Mouse (Mus musculus) cortical plate, adult 2 months (tissue): Measurements from ENCODE around the gene Ino80d. TPM values are rescaled to one million over a fixed set of nuclear protein-coding genes. Genes with fewer than 3 reads are reported as not detected.
A peak's percentile ranks its signal among the peaks of the same experiment; 100 is the strongest.

ENCODE experiments used
- H3K27ac ChIP-seq: fragments of 200-500 bp; 2 replicates; pipeline ENCODE4 v1.5.1; 2012; ENCODE audit warnings: low read length, control low read depth, inconsistent platforms; ENCODE audit not compliant: insufficient read depth
- H3K4me1 ChIP-seq: fragments of 200-500 bp; 2 replicates; pipeline ENCODE4 v1.6.1; 2011; ENCODE audit warnings: low read length; ENCODE audit not compliant: control insufficient read depth, insufficient read depth
- H3K4me3 ChIP-seq: fragments of 200-500 bp; 2 replicates; pipeline ENCODE4 v1.5.1; 2011; ENCODE audit warnings: mild to moderate bottlenecking, low read length, control low read depth; ENCODE audit not compliant: insufficient read depth
- CTCF ChIP-seq: fragments of 200-500 bp; IDR thresholded peaks from 2 replicates; pipeline ENCODE4 v1.5.1; 2011; ENCODE audit warnings: mild to moderate bottlenecking, control low read depth, low read length; ENCODE audit not compliant: insufficient read depth; ENCODE audit errors: extremely low read depth
- POLR2A ChIP-seq: fragments of 200-500 bp; IDR thresholded peaks from 2 replicates; pipeline ENCODE4 v1.6.1; 2011; ENCODE audit warnings: mild to moderate bottlenecking, low read length, control low read depth; ENCODE audit not compliant: insufficient read depth; ENCODE audit errors: extremely low read depth
- polyA plus RNA-seq: library from polyadenylated mRNA; depleted of rRNA; stranded (reverse); fragments of >200 nt; gene quantifications from 2 replicates; pipeline ENCODE4 v1.2.3, GENCODE M21; 2012; rRNA removed

Gene Ino80d
- polyA plus RNA-seq, 1 experiment, result 9.1 TPM

DNA sequence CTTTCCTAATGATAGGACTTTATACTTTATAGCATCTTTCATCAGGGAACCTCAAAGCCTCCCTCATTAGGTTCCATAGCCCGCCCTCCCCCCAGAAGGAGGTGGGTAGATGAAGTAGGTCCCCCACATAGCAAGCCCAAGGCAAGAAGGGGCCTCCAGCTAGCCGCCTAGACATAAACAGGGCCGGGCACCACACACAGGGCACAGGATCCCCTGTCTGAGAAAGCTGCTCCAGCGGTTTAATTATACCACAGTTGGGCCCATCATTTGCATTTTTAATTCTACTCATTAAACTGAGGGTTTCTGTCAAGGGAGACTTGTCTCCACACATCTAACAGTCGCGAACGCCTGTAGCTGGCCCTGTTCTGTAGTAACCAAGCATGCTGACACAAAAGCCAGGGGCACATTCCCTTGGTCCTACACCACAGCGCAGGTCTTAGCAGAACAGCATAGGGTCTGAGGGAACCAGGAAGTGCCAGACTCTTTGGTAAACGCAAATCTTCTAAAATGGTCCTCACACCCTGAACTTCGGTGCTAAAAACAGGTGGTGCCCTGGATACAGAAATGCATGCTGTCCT is 179.6 kb downstream of the Ino80d start:
- H3K4me3 ChIP-seq, result no peak overlapping the region
- H3K4me1 ChIP-seq, result no peaks in the 10 kb centered on the region; the same call in 1 of the 2 replicates
- H3K27ac ChIP-seq, result no peak overlapping the region
- TF ChIP-seq CTCF (no peak), POLR2A (no peak)

DNA sequence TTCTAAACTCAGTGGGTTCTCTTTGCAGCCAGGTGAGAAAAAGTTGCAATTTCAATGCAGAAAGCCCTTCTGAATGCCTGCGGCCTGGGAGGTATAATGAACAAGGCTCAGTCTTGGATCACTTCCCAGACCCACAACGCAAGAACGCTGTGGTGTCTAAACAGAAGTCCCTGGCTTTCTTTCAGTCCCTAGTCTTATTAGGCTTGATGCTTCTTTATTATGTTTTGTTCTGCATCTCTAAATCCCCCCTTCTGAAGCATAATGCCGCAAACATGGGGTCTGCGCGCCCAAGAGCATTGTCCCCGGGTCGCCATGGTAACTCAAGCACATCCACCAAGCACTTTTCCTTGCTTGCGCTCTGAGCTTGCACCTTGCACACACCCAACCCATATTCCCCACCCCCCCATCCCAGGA is 180.4 kb downstream of the Ino80d start:
- no peak for TF ChIP-seq POLR2A
- TF ChIP-seq CTCF, result no peak
- Histone ChIP-seq H3K27ac (no peak overlapping the region), H3K4me1 (no peaks in the 10 kb centered on the region; the same call in 1 of the 2 replicates), H3K4me3 (no peak overlapping the region; the same call in 1 of the 2 replicates)

GRCm38 (mm10) chr1:62933288-62934099 is 181.0 kb downstream of the Ino80d start:
- TF ChIP-seq CTCF (no peak), POLR2A (no peak)
- no peak overlapping the region for H3K27ac ChIP-seq
- H3K4me3 ChIP-seq, result no peak overlapping the region; the same call in 1 of the 2 replicates
- H3K4me1 ChIP-seq, result no peaks in the 10 kb centered on the region; the same call in 1 of the 2 replicates

DNA sequence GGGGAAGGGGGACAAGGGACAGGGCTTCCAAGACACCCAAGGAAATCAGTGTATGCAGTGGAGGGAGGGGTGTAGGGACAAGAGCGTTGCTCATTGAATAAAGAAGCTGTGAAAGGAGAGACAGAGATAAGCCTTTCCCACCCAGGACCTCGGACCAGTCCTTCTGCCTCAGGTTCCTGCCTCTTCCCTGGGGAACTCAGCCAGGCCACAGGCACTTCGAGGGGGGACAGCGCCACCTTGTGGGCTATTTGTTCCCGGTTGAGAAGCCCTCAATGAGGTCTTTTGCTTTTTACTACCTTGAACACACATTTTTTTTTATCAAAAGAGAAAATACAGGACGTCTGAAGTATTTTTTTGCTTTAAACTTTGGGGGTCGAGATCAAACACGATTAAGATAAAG is 185.0 kb downstream of the Ino80d start:
- Histone ChIP-seq H3K4me3 (no peak overlapping the region), H3K27ac (no peak overlapping the region), H3K4me1 (peaks cover 2% of the 10 kb centered on the region)
- TF ChIP-seq POLR2A, result no peak
- peak; percentile 82 for TF ChIP-seq CTCF

DNA sequence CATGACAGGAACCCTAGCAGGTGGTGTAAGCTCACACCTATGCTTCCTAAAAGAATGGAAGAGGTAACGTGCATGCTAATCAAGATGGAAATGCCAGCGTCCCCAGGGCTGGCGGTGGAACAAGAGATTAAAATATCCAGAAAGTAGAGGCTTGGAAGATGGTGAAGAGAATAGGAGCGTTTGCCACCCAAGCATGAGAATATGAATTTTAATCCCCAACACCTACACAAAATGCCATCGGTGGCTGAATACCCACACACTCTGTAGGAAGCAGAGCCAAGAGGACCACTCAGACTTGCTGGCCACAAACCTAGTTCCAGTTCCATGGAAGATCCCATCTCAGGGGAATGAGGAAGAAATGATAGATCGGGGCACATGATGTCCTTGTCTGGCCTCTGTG is 195.2 kb downstream of the Ino80d start:
- H3K4me1 ChIP-seq, result no peaks in the 10 kb centered on the region
- H3K27ac ChIP-seq, result no peak overlapping the region
- no peak overlapping the region for H3K4me3 ChIP-seq
- TF ChIP-seq POLR2A, result no peak
- TF ChIP-seq CTCF, result no peak

GRCm38 (mm10) chr1:62916609-62917008 is 197.9 kb downstream of the Ino80d start:
- no peak overlapping the region for H3K4me3 ChIP-seq
- no peak for TF ChIP-seq POLR2A
- no peak for TF ChIP-seq CTCF
- H3K27ac ChIP-seq, result no peak overlapping the region
- H3K4me1 ChIP-seq, result no peaks in the 10 kb centered on the region

DNA sequence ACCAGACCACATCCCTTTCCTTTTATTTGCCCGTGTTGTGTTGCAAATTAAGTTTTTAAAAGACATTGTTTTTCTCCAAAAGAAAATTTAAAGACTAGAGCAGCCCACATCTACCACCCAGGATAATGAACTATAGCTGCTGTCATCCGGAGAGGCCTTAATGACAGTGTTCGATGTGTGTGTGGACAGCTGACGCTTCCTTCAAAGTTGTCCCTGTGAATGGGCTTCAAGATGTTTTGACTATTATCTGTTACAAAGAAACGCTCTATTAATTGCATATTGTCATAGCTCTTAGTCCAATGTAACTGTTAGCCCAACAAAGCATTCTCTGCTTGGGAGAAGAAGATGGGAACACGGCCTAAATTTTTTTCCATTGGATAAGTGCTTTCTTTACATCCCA is 200.0 kb downstream of the Ino80d start:
- Histone ChIP-seq H3K27ac (no peak overlapping the region), H3K4me1 (no peaks in the 10 kb centered on the region; the same call in 1 of the 2 replicates), H3K4me3 (no peak overlapping the region)
- TF ChIP-seq POLR2A (no peak), CTCF (no peak)

- Histone ChIP-seq H3K4me3 (no peak overlapping the region), H3K4me1 (peaks cover 1% of the 10 kb centered on the region; the same call in 1 of the 2 replicates), H3K27ac (no peak overlapping the region)
- TF ChIP-seq POLR2A (no peak), CTCF (no peak)
Measured at GRCm38 (mm10) chr1:62911426-62911825, 203.0 kb downstream of the Ino80d start.

GRCm38 (mm10) chr1:62909126-62909525 is 205.3 kb downstream of the Ino80d start:
- H3K4me3 ChIP-seq, result no peak overlapping the region
- peaks cover 1% of the 10 kb centered on the region; the same call in 1 of the 2 replicates for H3K4me1 ChIP-seq
- TF ChIP-seq POLR2A (no peak), CTCF (no peak)
- no peak overlapping the region for H3K27ac ChIP-seq

DNA sequence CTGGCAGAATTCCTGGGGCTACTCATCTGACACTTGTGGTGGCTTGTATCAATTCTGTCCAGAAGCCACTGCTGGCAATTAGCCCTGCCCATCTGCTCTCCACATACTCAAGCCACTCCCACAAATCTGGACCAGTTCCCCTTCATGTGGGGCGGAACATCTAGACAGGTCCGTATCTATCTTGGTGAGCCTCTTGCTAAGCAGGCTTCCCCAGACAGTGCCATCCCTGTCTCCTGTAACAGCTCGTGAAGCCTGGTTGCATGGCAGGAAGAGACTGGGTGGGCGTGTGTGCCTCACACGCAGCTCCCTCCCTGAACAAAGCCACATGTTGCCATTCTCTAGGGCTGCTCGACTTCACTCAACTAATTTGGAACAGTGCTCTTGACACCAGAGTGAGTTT is 206.0 kb downstream of the Ino80d start:
- TF ChIP-seq POLR2A (no peak), CTCF (no peak)
- Histone ChIP-seq H3K4me3 (no peak overlapping the region), H3K27ac (no peak overlapping the region)

More for the DNA sequence above, 206.0 kb downstream of the Ino80d start:
- H3K4me1 ChIP-seq, result peaks cover 1% of the 10 kb centered on the region; the same call in 1 of the 2 replicates

Other genes starting within 250 kb of the Ino80d start
- 341 and 357 TPM in 2 replicates for gene Eef1b2, start 62.2 kb upstream of the Ino80d start, polyA plus RNA-seq
- gene Ndufs1, start 62.2 kb upstream of the Ino80d start, polyA plus RNA-seq, result 127 and 128 TPM in 2 replicates
- 1.2 and 1.5 TPM in 2 replicates for gene Gpr1, start 99.9 kb upstream of the Ino80d start, polyA plus RNA-seq
- 4.5 and 5.2 TPM in 2 replicates for gene Zdbf2, start 158.6 kb upstream of the Ino80d start, polyA plus RNA-seq